Mouse (Mus musculus) E14TG2a.4 (cell line): ENCODE data around the gene Smarcb1.
A peak's percentile ranks its signal among the peaks of the same experiment; 100 is the strongest.

Source experiments
- H3K27me3 ChIP-seq: 2 replicates; pipeline ENCODE4 v1.6.1; 2014; ENCODE audit warnings: low read length, control low read depth; ENCODE audit not compliant: insufficient read depth
- H3K36me3 ChIP-seq: 2 replicates; pipeline ENCODE4 v1.6.1; 2014; ENCODE audit warnings: low read length, control low read depth; ENCODE audit not compliant: insufficient read depth
- H3K4me1 ChIP-seq: replicated peaks from 2 replicates; pipeline ENCODE4 v1.6.1; 2014; ENCODE audit warnings: low read depth, low read length, control low read depth
- H3K4me3 ChIP-seq: replicated peaks from 2 replicates; pipeline ENCODE4 v1.5.1; 2014; ENCODE audit warnings: mild to moderate bottlenecking, low read length
- H3K9me3 ChIP-seq: 2 replicates; pipeline ENCODE4 v1.6.1; 2014; ENCODE audit warnings: low read length, control low read depth
- CTCF ChIP-seq: conservative IDR thresholded peaks from 2 replicates; pipeline ENCODE4 v1.5.1; 2014; ENCODE audit warnings: low read length
- NANOG ChIP-seq: IDR thresholded peaks from 2 replicates; pipeline ENCODE4 v1.6.1; 2014; ENCODE audit warnings: borderline replicate concordance, low read length, mixed read lengths
- POU5F1 ChIP-seq: IDR thresholded peaks from 2 replicates; pipeline ENCODE4 v1.6.1; 2014; ENCODE audit warnings: low read length, borderline replicate concordance

Gene Smarcb1

DNA sequence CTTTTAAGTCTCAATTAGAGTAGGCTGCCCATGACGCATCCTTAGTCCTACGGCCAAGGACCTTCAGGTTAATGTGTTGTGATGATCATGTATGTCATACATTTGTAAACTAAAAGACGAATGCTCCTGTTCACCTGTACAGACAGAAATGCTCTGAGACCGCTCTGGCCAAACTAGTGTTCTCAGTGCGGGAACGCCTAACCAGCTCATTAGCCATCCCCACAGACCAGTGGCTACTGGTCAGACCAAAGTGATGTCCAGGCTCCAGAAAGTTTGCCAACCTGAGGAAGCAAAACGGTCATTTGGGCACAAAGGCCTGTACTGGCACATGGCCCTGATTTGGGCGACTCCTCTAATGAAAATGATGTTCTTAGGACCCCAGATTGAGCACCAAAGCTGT is 36.7 kb downstream of the Smarcb1 start:
- no peaks in the 10 kb centered on the region for H3K27me3 ChIP-seq
- peaks cover 79% of the 10 kb centered on the region for H3K4me1 ChIP-seq
- no peaks in the 10 kb centered on the region for H3K9me3 ChIP-seq
- H3K36me3 ChIP-seq: no peaks in the 10 kb centered on the region
- H3K4me3 ChIP-seq: no peak overlapping the region
- TF ChIP-seq CTCF (no peak), POU5F1 (no peak), NANOG (no peak)

DNA sequence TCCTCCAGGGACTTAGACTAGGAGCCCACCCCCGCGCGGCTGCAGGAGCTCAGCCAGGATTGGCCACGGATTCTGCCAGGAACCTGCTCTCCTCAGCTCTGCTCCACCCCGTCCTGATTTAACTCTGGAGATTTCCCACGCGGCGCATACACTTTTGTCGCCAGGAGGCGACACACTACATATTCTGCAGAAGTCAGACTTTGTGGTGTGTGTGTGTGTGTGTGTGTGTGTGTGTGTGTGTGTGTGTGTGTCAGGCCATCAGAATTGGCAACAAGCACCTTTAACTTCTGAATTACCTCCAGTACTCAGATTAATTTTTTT is 38.2 kb downstream of the Smarcb1 start:
- Histone ChIP-seq H3K4me1 (peaks cover 78% of the 10 kb centered on the region), H3K27me3 (no peaks in the 10 kb centered on the region), H3K9me3 (no peaks in the 10 kb centered on the region), H3K36me3 (no peaks in the 10 kb centered on the region), H3K4me3 (peak overlapping the region; percentile 73)
- TF ChIP-seq CTCF (peak; percentile 45; the same call in 1 of the 2 replicates), POU5F1 (no peak), NANOG (no peak)

DNA sequence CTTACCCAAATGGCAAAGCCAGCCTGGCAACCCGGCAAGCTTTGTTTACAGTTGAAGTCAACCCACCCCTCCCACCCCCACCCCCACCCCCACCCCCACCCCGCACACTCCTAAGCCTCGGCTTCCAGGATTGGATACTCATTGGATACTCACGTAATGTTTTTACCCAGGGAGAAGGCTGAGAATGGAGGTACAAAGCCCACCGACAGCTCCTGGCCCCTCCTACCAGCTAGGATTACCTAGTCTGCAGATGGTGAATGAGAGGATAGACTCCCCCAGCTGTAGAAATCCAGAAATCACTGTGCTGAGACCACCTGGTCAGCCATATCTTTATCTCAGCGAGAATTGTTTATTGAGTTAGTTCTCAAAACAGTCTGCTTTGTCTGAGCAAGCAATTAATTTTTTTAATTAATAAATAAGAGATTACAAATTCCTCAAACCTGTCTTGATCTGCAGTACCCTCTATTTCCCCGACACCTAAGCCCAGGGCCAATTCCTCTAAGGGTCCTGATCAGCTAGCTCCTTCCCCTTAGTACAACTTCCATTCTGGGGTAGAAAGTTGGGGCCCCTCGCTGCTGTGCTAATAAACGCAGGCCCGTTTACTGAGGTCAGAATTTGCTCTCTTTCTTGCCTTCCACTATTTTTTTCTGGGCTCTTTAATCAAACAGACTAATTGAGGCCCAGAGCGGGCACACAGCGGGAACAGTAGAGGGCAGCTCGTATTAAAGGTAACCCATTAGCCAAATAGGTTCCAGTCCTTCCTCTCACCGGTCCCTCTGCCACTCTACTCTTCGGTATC is 38.8 kb downstream of the Smarcb1 start:
- Histone ChIP-seq H3K36me3 (no peaks in the 10 kb centered on the region), H3K9me3 (no peaks in the 10 kb centered on the region), H3K27me3 (no peaks in the 10 kb centered on the region), H3K4me3 (peak overlapping the region; percentile 73), H3K4me1 (peaks cover 78% of the 10 kb centered on the region)
- TF ChIP-seq POU5F1: no peak
- no peak for TF ChIP-seq NANOG
- no peak for TF ChIP-seq CTCF

DNA sequence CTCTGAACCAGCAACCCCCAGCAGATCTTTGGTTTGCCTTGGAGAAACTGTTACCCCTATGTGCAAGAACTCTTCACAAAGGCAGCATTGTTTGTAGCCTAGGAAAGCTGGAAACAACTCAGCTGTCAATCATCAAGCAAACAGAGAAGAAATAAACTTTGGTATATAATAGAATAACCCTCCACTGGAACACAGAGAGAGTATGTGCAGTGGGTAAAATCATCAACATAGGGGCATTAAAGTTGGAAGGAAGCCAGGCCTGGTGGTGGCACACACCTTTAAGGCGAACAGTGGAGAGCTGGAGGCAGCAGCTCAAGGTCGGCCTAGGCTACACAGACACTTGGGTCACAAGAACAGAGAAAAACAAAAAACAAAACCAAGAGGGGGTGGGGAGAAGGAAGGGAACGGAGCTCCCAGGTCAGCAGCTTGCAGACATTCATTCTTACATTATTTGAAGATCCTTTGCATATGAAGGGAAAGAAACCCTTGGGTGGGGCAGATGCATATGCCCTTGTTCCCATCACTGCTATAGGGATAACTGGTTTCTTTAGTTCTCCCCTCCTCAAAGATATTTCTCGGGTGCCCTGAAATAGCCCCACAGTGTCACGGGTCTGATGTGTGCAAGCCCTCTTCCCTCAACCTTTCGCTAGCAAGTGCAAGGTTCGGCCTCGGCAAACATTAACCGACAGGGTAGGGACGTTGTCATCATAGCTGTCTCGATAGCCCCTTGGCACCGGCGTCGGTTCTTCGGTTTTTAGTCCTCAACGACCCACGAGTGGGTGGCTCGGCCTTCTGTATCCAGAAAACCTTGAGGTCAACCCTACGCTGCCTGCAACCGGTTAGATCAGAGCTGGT is 39.6 kb downstream of the Smarcb1 start:
- peak; percentile 62; the same call in 1 of the 2 replicates for TF ChIP-seq POU5F1
- TF ChIP-seq NANOG: no peak
- peaks cover 74% of the 10 kb centered on the region for H3K4me1 ChIP-seq
- H3K4me3 ChIP-seq: peak overlapping the region; percentile 71
- H3K36me3 ChIP-seq: no peaks in the 10 kb centered on the region
- no peaks in the 10 kb centered on the region for H3K27me3 ChIP-seq
- H3K9me3 ChIP-seq: no peaks in the 10 kb centered on the region

GRCm38 (mm10) chr10:75880771-75881577 is 40.4 kb downstream of the Smarcb1 start:
- no peaks in the 10 kb centered on the region for H3K9me3 ChIP-seq
- H3K27me3 ChIP-seq: no peaks in the 10 kb centered on the region
- peak overlapping the region; percentile 71 for H3K4me3 ChIP-seq
- TF ChIP-seq CTCF: no peak
- no peak for TF ChIP-seq NANOG
- no peak for TF ChIP-seq POU5F1
- no peaks in the 10 kb centered on the region for H3K36me3 ChIP-seq
- H3K4me1 ChIP-seq: peaks cover 75% of the 10 kb centered on the region

DNA sequence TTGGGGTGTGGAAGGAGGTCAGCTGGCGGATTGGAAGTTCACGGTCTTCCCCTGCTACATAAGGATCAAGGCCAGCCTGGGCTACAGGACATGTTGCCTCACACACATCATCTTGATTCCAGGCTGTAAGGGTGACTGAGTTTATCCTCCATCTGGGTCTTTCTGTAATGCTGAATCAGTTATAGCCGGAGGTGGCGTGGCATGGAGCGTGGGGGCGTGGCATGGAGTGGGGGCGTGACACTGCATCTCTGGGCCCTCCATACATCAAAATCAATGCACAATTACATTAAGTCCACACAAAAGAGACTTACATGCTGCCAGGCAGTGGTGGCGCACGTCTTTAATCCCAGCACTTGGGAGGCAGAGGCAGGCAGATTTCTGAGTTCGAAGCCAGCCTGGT is 41.1 kb downstream of the Smarcb1 start:
- H3K27me3 ChIP-seq: no peaks in the 10 kb centered on the region
- TF ChIP-seq CTCF (no peak), NANOG (no peak), POU5F1 (no peak)
- H3K36me3 ChIP-seq: no peaks in the 10 kb centered on the region

GRCm38 (mm10) chr10:75878836-75879235 is 42.6 kb downstream of the Smarcb1 start:
- no peaks in the 10 kb centered on the region for H3K36me3 ChIP-seq
- H3K27me3 ChIP-seq: no peaks in the 10 kb centered on the region
- H3K4me3 ChIP-seq: peak overlapping the region; percentile 61; the same call in 1 of the 2 replicates
- no peaks in the 10 kb centered on the region for H3K9me3 ChIP-seq
- no peak for TF ChIP-seq POU5F1
- no peak for TF ChIP-seq CTCF
- no peak for TF ChIP-seq NANOG
- H3K4me1 ChIP-seq: peaks cover 80% of the 10 kb centered on the region

More for the DNA sequence above, 41.1 kb downstream of the Smarcb1 start:
- peak overlapping the region; percentile 61 for H3K4me3 ChIP-seq
- H3K4me1 ChIP-seq: peaks cover 76% of the 10 kb centered on the region
- H3K9me3 ChIP-seq: no peaks in the 10 kb centered on the region

DNA sequence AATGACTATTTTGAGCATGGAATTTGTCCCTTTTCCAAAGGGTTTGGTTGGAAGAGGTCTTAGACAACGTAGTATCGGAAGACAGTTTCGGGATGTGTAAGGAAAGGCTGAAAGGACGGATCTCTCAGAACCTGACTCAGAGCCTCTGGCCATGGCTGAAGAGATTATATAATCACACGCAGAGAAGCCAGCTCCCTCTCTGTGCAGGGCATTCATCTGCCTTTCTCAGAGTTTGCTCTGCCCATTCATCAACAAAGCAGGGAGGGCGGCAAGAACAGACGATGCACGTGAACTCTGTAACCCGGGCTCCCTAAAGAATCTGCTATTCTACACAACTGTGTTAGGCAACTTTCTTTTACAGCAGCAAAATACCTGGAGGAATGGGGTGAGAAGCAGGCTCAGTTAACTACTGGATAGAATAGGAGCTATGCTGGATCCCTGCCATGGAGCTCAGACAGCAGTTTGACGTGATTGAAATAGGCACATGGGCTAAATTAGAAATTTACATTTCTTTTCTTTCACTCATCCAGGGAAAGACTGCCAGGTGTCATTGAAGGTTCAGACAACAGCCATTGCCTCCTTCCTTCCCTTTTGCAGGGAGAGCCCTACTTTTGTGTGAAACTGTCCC is 47.8 kb downstream of the Smarcb1 start:
- H3K4me3 ChIP-seq: peak overlapping the region; percentile 52
- TF ChIP-seq POU5F1 (no peak), CTCF (no peak), NANOG (no peak)
- no peaks in the 10 kb centered on the region for H3K36me3 ChIP-seq
- H3K27me3 ChIP-seq: no peaks in the 10 kb centered on the region
- H3K4me1 ChIP-seq: peaks cover 64% of the 10 kb centered on the region
- H3K9me3 ChIP-seq: no peaks in the 10 kb centered on the region
